Mouse (Mus musculus) urinary bladder, postnatal 36 days (tissue): ENCODE measurements around the gene Usp9x.
A peak's percentile ranks its signal among the peaks of the same experiment; 100 is the strongest.

Experiments used
- DNase-seq, 2 experiments: peaks; one replicate each; pipeline ENCODE4 v3.0.0; 2022; ENCODE audit warnings: low spot score in 2 of 2, mixed read lengths in 1 of 2

The Usp9x gene

DNA sequence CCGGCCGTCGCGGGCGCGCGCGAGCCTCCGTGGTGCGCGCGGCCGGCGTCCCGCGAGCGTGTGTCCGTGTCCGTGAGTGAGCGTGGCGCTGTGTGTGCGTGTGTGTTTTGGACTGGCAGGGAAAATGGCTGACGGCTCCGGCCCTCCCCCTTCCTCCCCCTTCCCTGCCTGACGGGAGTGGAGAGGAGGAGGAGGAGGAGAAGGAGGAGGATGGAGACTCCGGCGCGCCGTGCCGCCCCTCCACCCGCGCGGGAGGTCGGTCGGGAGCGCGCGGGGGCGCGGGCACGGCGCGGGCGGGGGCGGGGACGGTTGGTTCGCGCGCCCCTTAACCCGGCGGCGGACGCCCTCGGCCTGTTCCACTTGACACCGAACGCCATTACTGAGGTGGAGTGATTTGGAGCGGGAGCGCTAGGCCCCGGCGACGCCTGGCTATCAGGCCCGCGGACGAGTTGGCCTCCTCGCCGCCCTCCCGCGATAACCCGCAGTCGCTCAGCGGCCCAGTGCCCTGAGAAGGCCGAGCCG lies 1.2 kb downstream of the Usp9x start:
- peak; percentile 56 to 69 for DNase-seq

DNA sequence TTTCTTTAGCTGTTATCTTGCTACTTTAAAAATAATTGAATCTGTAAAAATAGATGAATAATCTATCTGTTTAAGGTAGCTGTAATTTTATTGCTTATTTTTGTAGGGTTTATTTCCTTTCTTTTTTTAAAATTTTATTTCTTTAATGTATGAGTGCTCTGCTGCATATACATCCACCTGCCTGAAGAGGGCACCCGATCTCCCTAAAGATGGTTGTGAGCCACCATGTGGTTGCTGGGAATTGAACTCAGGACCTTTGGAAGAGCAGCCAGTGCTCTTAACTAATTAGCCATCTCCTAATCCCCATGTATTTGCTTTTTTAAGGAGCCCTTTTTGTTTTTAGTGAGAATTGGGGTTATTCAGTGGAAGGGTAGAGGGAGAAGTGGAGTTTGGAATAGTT lies 14.3 kb downstream of the Usp9x start:
- DNase-seq = no peak

DNA sequence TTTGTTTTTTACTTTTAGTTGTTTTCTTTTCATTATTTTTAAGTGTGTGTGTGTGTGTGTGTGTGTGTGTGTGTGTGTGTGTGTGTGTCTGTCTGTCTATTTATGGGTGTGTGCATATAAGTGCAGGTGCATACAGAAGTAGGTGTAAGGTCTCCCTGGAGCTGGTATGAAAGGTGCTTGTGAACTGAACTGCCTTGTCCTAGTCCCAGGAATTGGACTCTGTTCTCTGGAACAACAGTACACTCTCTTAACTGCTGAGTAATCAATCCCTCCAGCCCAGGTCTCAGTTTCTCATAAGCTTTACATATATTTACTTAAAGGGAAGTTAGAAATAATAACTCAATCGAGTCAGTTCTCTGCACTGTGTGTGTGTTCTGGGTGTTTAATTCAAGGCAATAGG lies 25.7 kb downstream of the Usp9x start:
- no peak for DNase-seq

DNA sequence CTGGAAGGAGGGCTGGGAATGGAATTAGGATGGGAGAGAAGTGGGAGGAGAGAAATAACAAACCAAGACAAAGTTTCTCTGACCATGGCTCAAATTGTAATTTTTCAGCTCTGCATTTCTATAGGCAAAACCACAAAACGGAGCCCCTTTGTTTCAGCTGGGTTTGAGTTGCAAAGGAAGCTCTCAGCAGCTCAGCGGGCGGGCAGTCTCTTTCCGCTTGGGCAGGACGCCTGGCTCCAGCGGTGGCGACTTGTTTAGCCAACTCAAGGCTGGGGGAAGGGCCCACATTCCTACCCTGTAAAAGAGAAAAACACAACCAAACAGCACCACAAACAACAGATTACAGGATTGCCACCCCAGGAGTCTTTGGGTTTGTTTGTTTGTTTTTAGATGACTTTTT lies 135.2 kb downstream of the Usp9x start:
- no peak for DNase-seq

DNA sequence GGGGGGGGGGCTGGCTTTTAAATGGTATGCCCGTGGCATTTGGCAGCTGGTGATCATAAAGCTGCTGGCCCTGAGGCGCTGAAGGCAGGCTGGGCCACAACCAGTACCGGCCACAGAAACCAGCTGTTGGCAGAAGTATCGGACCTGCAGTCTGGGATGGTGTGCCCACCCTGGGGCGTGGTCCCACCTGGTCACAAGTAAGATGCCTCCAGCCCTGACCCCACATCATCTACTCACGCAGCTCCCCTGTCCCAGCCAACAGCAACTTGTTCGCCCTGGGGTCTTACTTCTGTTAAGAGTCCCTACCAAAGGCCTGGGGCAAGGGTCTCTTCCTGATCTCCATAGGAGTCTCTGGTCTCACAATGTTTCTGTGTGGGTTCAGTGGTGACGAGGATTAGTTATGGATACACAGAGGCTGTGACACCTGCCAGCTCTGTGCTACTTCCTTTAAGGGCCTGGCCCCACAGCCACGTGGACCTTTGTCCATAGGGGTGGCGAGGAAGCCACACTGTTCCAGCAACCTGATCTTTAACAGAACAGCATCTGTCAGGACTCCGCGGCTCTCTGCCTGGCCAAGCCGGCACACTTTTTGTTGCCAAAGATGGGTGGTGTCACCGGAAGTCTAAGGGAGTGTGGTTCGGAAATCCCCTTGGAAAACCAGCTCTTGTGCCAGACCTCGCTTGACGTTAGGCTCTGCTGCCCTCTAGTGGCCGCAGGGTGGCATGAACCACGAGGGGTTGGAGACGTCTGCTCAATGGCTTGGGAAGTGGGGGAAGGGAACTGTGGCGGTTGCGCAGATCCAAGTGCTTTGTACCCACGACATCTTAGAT lies 136.4 kb downstream of the Usp9x start:
- peak; percentile 76 to 89 for DNase-seq

DNA sequence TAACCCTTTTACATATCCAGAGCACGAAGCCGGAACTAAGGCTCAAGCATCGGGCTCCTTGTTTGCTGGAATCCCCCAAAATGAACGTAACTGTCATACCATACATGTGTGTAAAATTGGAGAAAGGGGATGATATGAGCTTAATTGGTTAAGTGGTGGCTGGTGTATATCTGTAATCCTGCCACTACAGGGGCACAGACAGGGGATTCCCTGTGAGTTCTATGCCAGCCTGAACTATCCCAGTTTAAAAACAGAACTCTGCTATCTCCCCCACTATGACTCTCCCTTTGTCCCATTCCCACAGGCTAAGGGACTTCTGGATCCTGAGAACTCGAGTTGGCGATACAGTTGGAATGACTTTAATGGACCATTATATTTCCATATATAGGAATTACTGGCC lies 137.1 kb downstream of the Usp9x start:
- DNase-seq = no peak

DNA sequence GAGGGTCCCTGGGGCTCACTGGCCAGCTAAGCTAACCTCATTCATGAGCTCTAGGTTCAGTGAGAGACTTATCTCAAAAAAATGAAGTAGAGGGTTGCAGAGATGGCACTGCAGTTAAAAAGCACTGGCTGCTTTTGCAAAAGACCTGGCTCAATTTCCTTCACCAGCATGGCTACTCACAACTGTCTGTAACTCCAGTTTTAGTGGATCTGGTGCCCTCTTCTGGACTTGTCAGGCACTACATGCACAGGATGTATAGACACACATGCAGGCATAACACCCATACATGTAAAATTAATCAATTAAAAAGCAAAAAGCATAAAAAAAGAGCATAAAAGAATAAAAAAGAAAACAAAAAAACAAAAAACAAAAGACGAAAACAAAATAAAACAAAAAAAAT lies 143.0 kb downstream of the Usp9x start:
- no peak for DNase-seq
